Mouse (Mus musculus): Measurements from ENCODE around the gene Dolk. TPM values are rescaled to one million over a fixed set of nuclear protein-coding genes. Genes with fewer than 3 reads are reported as not detected.

The Dolk gene
- polyA plus RNA-seq, 1 experiment from 2014 or later: 33.7 TPM

DNA sequence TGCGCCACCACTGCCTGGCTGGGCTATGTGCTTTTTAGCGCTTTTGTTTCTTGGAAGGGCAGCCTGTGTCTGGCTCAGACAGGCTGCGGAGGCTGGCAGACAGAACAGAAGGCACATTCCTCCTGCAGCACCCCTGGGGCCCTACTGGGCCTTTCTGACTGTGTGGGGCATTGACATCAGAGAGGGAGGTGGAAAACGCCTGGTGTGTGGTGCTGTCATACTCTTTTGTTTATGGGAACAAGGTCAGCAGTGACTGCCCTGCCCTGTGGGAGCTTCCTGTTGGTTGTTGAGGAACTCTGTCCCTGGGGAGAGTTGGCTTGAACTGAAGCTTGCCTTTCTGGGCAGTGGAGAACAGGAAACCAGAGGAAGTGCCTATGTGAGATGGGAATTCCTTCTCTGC lies 43.6 kb downstream of the Dolk start:
- no peaks in the 10 kb centered on the region for H3K27me3 ChIP-seq
- peaks cover 55% of the 10 kb centered on the region for H3K4me1 ChIP-seq (replicated peaks)
- no peak overlapping the region for H3K27ac ChIP-seq
- no peak overlapping the region for H3K9ac ChIP-seq
- no peak overlapping the region for H3K4me3 ChIP-seq
- H3K36me3 ChIP-seq: peaks cover 62% of the 10 kb centered on the region
- 36% methylated on average over 4 of the region's 4 CpGs for WGBS
- ATAC-seq (ENCODE audit: low FRiP score): no peak
- H3K9me3 ChIP-seq: no peaks in the 10 kb centered on the region
- H3K4me2 ChIP-seq: no peak overlapping the region

- peaks cover 59% of the 10 kb centered on the region for H3K4me1 ChIP-seq (replicated peaks)
- H3K4me3 ChIP-seq: peak within 1 kb of the TSS; percentile 92; the same call in 1 of the 2 replicates
- peak within 1 kb of the TSS; percentile 81 for H3K4me2 ChIP-seq
- peak within 1 kb of the TSS; percentile 96 for H3K9ac ChIP-seq
- WGBS: 80% methylated on average over 2 of the region's 2 CpGs
- peaks cover 51% of the 10 kb centered on the region for H3K36me3 ChIP-seq
- H3K27me3 ChIP-seq: no peaks in the 10 kb centered on the region
- no peak within 1 kb of the TSS for H3K27ac ChIP-seq
- ATAC-seq (ENCODE audit: low FRiP score): no peak
- no peaks in the 10 kb centered on the region for H3K9me3 ChIP-seq
These were observed 45.9 kb downstream of the Dolk start, which contains the start of gene Gm28035 for GRCm38 (mm10) chr2:30240267-30240666. Gene Gm28035, plus strand, starts transcription at chr2:30240567.

- WGBS: 84% methylated on average over 4 of the region's 4 CpGs
- H3K27ac ChIP-seq: no peak overlapping the region
- H3K9ac ChIP-seq: peak overlapping the region; percentile 96
- H3K9me3 ChIP-seq: no peaks in the 10 kb centered on the region
- peak overlapping the region; percentile 92; the same call in 1 of the 2 replicates for H3K4me3 ChIP-seq
- ATAC-seq (ENCODE audit: low FRiP score): no peak
- peaks cover 48% of the 10 kb centered on the region for H3K36me3 ChIP-seq
- H3K4me1 ChIP-seq (replicated peaks): peaks cover 56% of the 10 kb centered on the region
- H3K4me2 ChIP-seq: peak overlapping the region; percentile 81
- no peaks in the 10 kb centered on the region for H3K27me3 ChIP-seq
These were observed 46.4 kb downstream of the Dolk start for GRCm38 (mm10) chr2:30239777-30240176.

DNA sequence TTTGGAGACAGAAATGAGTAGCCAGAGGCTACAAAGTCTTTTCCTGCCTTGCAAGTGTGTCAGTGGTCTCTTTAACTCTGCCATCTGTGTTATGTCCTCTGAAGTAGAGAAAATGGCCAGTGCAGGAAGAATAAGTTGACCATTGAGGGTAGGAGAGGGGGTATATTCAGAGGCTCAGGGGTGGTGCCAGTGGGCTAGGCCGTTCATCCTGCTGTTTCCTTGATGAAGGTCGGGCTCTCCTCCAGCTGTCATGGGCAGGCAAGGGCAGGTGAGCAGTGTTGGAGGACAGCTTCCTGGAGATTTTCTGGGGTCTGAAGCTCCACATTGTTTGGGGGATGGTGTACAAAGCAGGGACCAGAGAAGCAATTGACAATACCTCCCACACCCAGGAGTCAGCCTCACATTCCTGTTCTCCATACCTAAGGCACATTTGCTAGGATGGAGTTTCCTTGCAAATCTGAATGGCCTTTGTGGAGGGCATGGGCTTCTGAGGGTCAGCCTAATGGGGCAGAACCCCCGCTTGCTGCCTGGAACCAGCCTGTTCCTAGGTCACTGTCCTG lies 47.1 kb downstream of the Dolk start:
- Histone ChIP-seq H3K9me3 (no peaks in the 10 kb centered on the region), H3K4me1 (replicated peaks) (peaks cover 54% of the 10 kb centered on the region), H3K36me3 (peaks cover 40% of the 10 kb centered on the region), H3K27me3 (no peaks in the 10 kb centered on the region), H3K9ac (peak overlapping the region; percentile 96), H3K4me3 (peak overlapping the region; percentile 92), H3K4me2 (peak overlapping the region; percentile 81), H3K27ac (no peak overlapping the region)
- ATAC-seq (ENCODE audit: low FRiP score): no peak
- 85% methylated on average over 3 of the region's 3 CpGs for WGBS

GRCm38 (mm10) chr2:30237881-30238280 lies 48.3 kb downstream of the Dolk start:
- Histone ChIP-seq H3K36me3 (peaks cover 29% of the 10 kb centered on the region), H3K9me3 (no peaks in the 10 kb centered on the region), H3K4me1 (replicated peaks) (peaks cover 53% of the 10 kb centered on the region), H3K27ac (peak overlapping the region; percentile 96), H3K9ac (peak overlapping the region; percentile 96), H3K27me3 (no peaks in the 10 kb centered on the region), H3K4me3 (peak overlapping the region; percentile 92), H3K4me2 (peak overlapping the region; percentile 81)
- WGBS: 0% methylated on average over 33 of the region's 42 CpGs
- ATAC-seq (ENCODE audit: low FRiP score): peak; percentile 92

- peak; percentile 98 for ATAC-seq (ENCODE audit: low FRiP score)
- peaks cover 48% of the 10 kb centered on the region for H3K4me1 ChIP-seq (replicated peaks)
- H3K27ac ChIP-seq: peak within 1 kb of the TSS; percentile 96
- no peaks in the 10 kb centered on the region for H3K9me3 ChIP-seq
- peak within 1 kb of the TSS; percentile 92 for H3K4me3 ChIP-seq
- peaks cover 24% of the 10 kb centered on the region for H3K36me3 ChIP-seq
- no peaks in the 10 kb centered on the region for H3K27me3 ChIP-seq
- peak within 1 kb of the TSS; percentile 96 for H3K9ac ChIP-seq
- under 1% methylated on average over 59 of the region's 67 CpGs for WGBS
- H3K4me2 ChIP-seq: peak within 1 kb of the TSS; percentile 81
These were observed 48.8 kb downstream of the Dolk start, which contains the start of gene Lrrc8a for GRCm38 (mm10) chr2:30237199-30237880. Gene Lrrc8a, plus strand, starts transcription at chr2:30237715.

DNA sequence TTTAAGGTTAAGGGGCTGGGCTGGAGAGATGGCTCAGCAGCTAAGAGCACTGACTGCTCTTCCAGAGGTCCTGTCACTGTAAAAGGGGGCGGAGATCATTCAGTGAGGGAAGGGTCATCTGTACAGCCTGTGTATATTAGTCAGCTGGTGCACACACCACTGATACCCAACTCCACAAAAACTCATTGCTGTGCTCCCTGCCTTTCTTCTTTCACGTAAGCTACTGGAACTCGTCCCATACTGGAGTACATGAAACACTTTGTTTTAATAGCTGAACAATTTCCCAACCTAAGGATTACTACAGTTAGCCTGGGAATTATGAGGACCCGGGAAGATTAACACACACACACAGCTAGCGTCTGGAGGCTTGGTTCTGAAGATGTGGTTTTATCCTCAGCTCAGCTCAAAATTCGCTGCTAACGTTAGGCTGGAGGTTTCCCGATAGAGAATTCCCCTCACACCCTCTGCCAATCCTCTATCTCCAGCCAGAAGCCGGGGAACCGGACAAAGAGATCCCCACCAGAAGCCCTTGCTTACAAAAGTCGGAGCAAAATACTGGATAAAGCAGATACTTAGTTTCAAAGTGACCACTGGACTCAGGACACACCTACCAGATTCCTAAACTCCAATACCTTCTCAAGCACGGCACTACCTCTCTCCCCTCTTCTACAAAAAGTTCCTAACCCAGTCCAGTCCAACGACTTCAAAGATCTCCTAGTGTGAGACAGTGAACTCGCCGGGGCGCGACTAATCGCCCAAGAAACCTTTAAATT lies 49.5 kb downstream of the Dolk start:
- Histone ChIP-seq H3K27me3 (no peaks in the 10 kb centered on the region), H3K27ac (peak overlapping the region; percentile 96), H3K4me2 (peak overlapping the region; percentile 67), H3K4me1 (replicated peaks) (peaks cover 40% of the 10 kb centered on the region), H3K36me3 (peaks cover 17% of the 10 kb centered on the region), H3K9me3 (no peaks in the 10 kb centered on the region), H3K9ac (peak overlapping the region; percentile 76), H3K4me3 (peak overlapping the region; percentile 92)
- WGBS: 5% methylated on average over 18 of the region's 18 CpGs
- no peak for ATAC-seq (ENCODE audit: low FRiP score)

GRCm38 (mm10) chr2:30235593-30235992 lies 50.5 kb downstream of the Dolk start:
- Histone ChIP-seq H3K9ac (no peak overlapping the region), H3K27ac (no peak overlapping the region), H3K36me3 (peaks cover 7% of the 10 kb centered on the region), H3K4me3 (no peak overlapping the region), H3K4me2 (no peak overlapping the region), H3K9me3 (0 out of 2 replicates have a peak, but pooled peaks cover under 1% of the 10 kb centered on the region), H3K27me3 (no peaks in the 10 kb centered on the region), H3K4me1 (replicated peaks) (peaks cover 34% of the 10 kb centered on the region)
- 85% methylated on average over 5 of the region's 5 CpGs for WGBS
- ATAC-seq (ENCODE audit: low FRiP score): no peak

Other genes starting within 250 kb of the Dolk start
- 64.2 and 67.0 TPM in 2 replicates for gene Wdr34, start 237.5 kb downstream of the Dolk start, polyA plus RNA-seq (2015; fragmentation: Nextera tagmentation; extraction: Ambion mirVana)
- gene Set, start 229.0 kb downstream of the Dolk start, polyA plus RNA-seq (2015; fragmentation: Nextera tagmentation; extraction: Ambion mirVana): 400 TPM in 2 replicates
- gene Pkn3, start 208.7 kb downstream of the Dolk start, polyA plus RNA-seq (2015; fragmentation: Nextera tagmentation; extraction: Ambion mirVana): 1.9 and 2.3 TPM in 2 replicates
- 24.2 TPM in 2 replicates for gene Zdhhc12, start 192.7 kb downstream of the Dolk start, polyA plus RNA-seq (2015; fragmentation: Nextera tagmentation; extraction: Ambion mirVana)
- 14.1 and 15.2 TPM in 2 replicates for gene Zer1, start 161.7 kb downstream of the Dolk start, polyA plus RNA-seq (2015; fragmentation: Nextera tagmentation; extraction: Ambion mirVana)
- 11.9 and 14.6 TPM in 2 replicates for gene Tbc1d13, start 152.6 kb downstream of the Dolk start, polyA plus RNA-seq (2015; fragmentation: Nextera tagmentation; extraction: Ambion mirVana)
- 14.3 and 19.3 TPM in 2 replicates for gene Endog, start 114.8 kb downstream of the Dolk start, polyA plus RNA-seq (2015; fragmentation: Nextera tagmentation; extraction: Ambion mirVana)
- gene Spout1, start 107.9 kb downstream of the Dolk start, polyA plus RNA-seq (2015; fragmentation: Nextera tagmentation; extraction: Ambion mirVana): 58.1 and 58.4 TPM in 2 replicates
- 14.5 and 14.8 TPM in 2 replicates for gene Kyat1, start 80.5 kb downstream of the Dolk start, polyA plus RNA-seq (2015; fragmentation: Nextera tagmentation; extraction: Ambion mirVana)
- 59.8 TPM in 2 replicates for gene Lrrc8a, start 48.6 kb downstream of the Dolk start, polyA plus RNA-seq (2015; fragmentation: Nextera tagmentation; extraction: Ambion mirVana)
- gene Gm28035, start 45.8 kb downstream of the Dolk start, polyA plus RNA-seq (2015; fragmentation: Nextera tagmentation; extraction: Ambion mirVana): 0.10 and 0.36 TPM in 2 replicates
- gene Phyhd1, start 20.1 kb downstream of the Dolk start, polyA plus RNA-seq (2015; fragmentation: Nextera tagmentation; extraction: Ambion mirVana): 6.5 and 8.3 TPM in 2 replicates
- not detected in 2 replicates for gene Gm28038, start 5.3 kb downstream of the Dolk start, polyA plus RNA-seq (2015; fragmentation: Nextera tagmentation; extraction: Ambion mirVana)
- gene Nup188, start 63 bp upstream of the Dolk start, polyA plus RNA-seq (2015; fragmentation: Nextera tagmentation; extraction: Ambion mirVana): 21.6 and 24.0 TPM in 2 replicates
- 146 and 160 TPM in 2 replicates for gene Sh3glb2, start 73.0 kb upstream of the Dolk start, polyA plus RNA-seq (2015; fragmentation: Nextera tagmentation; extraction: Ambion mirVana)
- gene Miga2, start 77.9 kb upstream of the Dolk start, polyA plus RNA-seq (2015; fragmentation: Nextera tagmentation; extraction: Ambion mirVana): 27.0 and 33.1 TPM in 2 replicates
- gene Dolpp1, start 105.9 kb upstream of the Dolk start, polyA plus RNA-seq (2015; fragmentation: Nextera tagmentation; extraction: Ambion mirVana): 51.2 and 53.9 TPM in 2 replicates
- 22.1 and 24.0 TPM in 2 replicates for gene Crat, start 129.5 kb upstream of the Dolk start, polyA plus RNA-seq (2015; fragmentation: Nextera tagmentation; extraction: Ambion mirVana)
- gene Ptpa, start 129.7 kb upstream of the Dolk start, polyA plus RNA-seq (2015; fragmentation: Nextera tagmentation; extraction: Ambion mirVana): 129 and 133 TPM in 2 replicates
- gene Ier5l, start 187.9 kb upstream of the Dolk start, polyA plus RNA-seq (2015; fragmentation: Nextera tagmentation; extraction: Ambion mirVana): 2.1 and 2.9 TPM in 2 replicates

All from hindbrain, embryonic 13.5 days (tissue).